Mouse (Mus musculus): ENCODE results near the gene Fbxl15. TPM values are rescaled to one million over a fixed set of nuclear protein-coding genes. Genes with fewer than 3 reads are reported as not detected.

Fbxl15 gene
- polyA plus RNA-seq, 2 experiments from 2014 or later = 5.1 TPM

- ATAC-seq = peak; percentile 13
Observed at GRCm38 (mm10) chr19:46308706-46309435, 19.1 kb upstream of the Fbxl15 start.

GRCm38 (mm10) chr19:46309651-46310305 lies 18.2 kb upstream of the Fbxl15 start:
- ATAC-seq = no peak

- ATAC-seq = no peak
Observed at GRCm38 (mm10) chr19:46310312-46310865, 17.6 kb upstream of the Fbxl15 start.

GRCm38 (mm10) chr19:46311341-46311740 lies 16.6 kb upstream of the Fbxl15 start:
- no peak for ATAC-seq

- no peak for ATAC-seq
Observed at GRCm38 (mm10) chr19:46312566-46312965, 15.4 kb upstream of the Fbxl15 start.

- ATAC-seq = no peak
Observed at GRCm38 (mm10) chr19:46313116-46313515, 14.9 kb upstream of the Fbxl15 start.

- ATAC-seq = no peak
Observed at GRCm38 (mm10) chr19:46313591-46313990, 14.4 kb upstream of the Fbxl15 start.

GRCm38 (mm10) chr19:46314151-46314601 lies 13.8 kb upstream of the Fbxl15 start:
- ATAC-seq = no peak

GRCm38 (mm10) chr19:46314872-46315742 lies 12.9 kb upstream of the Fbxl15 start:
- ATAC-seq = no peak

GRCm38 (mm10) chr19:46315752-46316610 lies 12.0 kb upstream of the Fbxl15 start:
- ATAC-seq = no peak

GRCm38 (mm10) chr19:46316846-46317545 lies 11.0 kb upstream of the Fbxl15 start:
- peak; percentile 49 for ATAC-seq

- no peak for ATAC-seq
Observed at GRCm38 (mm10) chr19:46317546-46317885, 10.5 kb upstream of the Fbxl15 start.

- no peak for ATAC-seq
Observed at GRCm38 (mm10) chr19:46318031-46318471, 9.9 kb upstream of the Fbxl15 start.

- ATAC-seq = no peak
Observed at GRCm38 (mm10) chr19:46318586-46319378, 9.2 kb upstream of the Fbxl15 start.

- ATAC-seq = no peak
Observed at GRCm38 (mm10) chr19:46320076-46320785, 7.8 kb upstream of the Fbxl15 start.

GRCm38 (mm10) chr19:46321101-46321943 lies 6.7 kb upstream of the Fbxl15 start:
- ATAC-seq = peak; percentile 41

GRCm38 (mm10) chr19:46322144-46322995 lies 5.6 kb upstream of the Fbxl15 start:
- ATAC-seq = no peak
